Mouse (Mus musculus) forebrain, embryonic 14.5 days (tissue): ENCODE measurements at regions not wholly inside any gene's neighbourhood (a gene's known extent, or its start where the extent isn't known, plus 50 kb on each side); places are given as distances from the start of the nearest gene placed in this dataset.

Source experiments
- ATAC-seq: fragments of 200-750 bp; cut with Nextera tagmentation; 2 replicates; pipeline ENCODE4 v1.8.0; 2017; ENCODE audit warnings: mild to moderate bottlenecking, moderate library complexity
- DNase-seq: peaks from one replicate; pipeline ENCODE4 v3.0.0-alpha.2; 2015; ENCODE audit warnings: low spot score
- H3K27ac ChIP-seq: fragments of 300-500 bp; sonication (generic); 2 replicates; pipeline ENCODE4 v1.5.1; 2014; ENCODE audit warnings: low read depth, mild to moderate bottlenecking, control low read depth, low read length, moderate library complexity
- H3K27me3 ChIP-seq: fragments of 300-500 bp; sonication (generic); replicated peaks from 2 replicates; pipeline ENCODE4 v1.6.1; 2014; ENCODE audit warnings: low read length, control low read depth, mixed read lengths; ENCODE audit not compliant: control insufficient read depth, insufficient read depth
- H3K36me3 ChIP-seq: fragments of 300-500 bp; sonication (generic); 2 replicates; pipeline ENCODE4 v1.6.1; 2014; ENCODE audit warnings: low read length, control low read depth; ENCODE audit not compliant: control insufficient read depth, insufficient read depth
- H3K4me1 ChIP-seq: fragments of 300-500 bp; sonication (generic); 2 replicates; pipeline ENCODE4 v1.6.1; 2014; ENCODE audit warnings: antibody characterized with exemption, low read length, control low read depth; ENCODE audit not compliant: control insufficient read depth, insufficient read depth
- H3K4me2 ChIP-seq: fragments of 300-500 bp; sonication (generic); 2 replicates; pipeline ENCODE4 v1.6.1; 2014; ENCODE audit warnings: mild to moderate bottlenecking, control low read depth, low read length
- H3K4me3 ChIP-seq: fragments of 300-500 bp; sonication (generic); 2 replicates; pipeline ENCODE4 v1.5.1; 2014; ENCODE audit warnings: low read depth, low read length, control low read depth
- H3K9ac ChIP-seq: fragments of 300-500 bp; sonication (generic); 2 replicates; pipeline ENCODE4 v1.6.1; 2014; ENCODE audit warnings: mild to moderate bottlenecking, low read length, control low read depth, moderate library complexity
- H3K9me3 ChIP-seq: fragments of 300-500 bp; sonication (generic); replicated peaks from 2 replicates; pipeline ENCODE4 v1.6.1; 2016; ENCODE audit warnings: low read length, control low read depth, mixed read lengths; ENCODE audit not compliant: control insufficient read depth
- WGBS: fragments of 180-500 bp; shearing (Covaris S2); extraction: QIAGEN DNeasy Blood & Tissue Kit; methylation state at CpG from one replicate; pipeline ENCODE4 v1.1.7; 2014; 5-methylcytosine and 5-hydroxymethylcytosine counted together

DNA sequence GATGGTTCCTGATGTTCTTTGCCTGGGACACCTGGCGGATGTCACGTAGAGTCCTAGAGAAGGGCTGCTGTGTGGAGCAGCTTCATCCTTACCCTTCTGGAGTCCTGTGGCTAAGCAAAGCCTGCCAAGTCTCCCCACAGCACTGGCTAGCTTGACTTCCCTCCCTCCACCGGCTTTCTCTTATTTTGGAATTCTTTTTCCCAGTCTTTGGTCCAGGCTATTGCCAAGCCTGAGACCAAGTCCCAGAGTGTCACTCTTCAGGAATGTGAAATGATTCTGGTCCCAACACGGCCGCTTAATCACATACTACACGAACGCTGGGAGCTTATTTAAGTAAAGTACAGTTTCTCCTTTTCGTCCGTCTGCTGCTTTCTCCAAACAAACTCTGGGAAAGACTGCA is 146.4 kb downstream of the Fndc1 start:
- no peaks in the 10 kb centered on the region for H3K27me3 ChIP-seq
- H3K9ac ChIP-seq = no peak overlapping the region
- H3K9me3 ChIP-seq = no peaks in the 10 kb centered on the region
- no peak overlapping the region for H3K27ac ChIP-seq
- no peak overlapping the region for H3K4me2 ChIP-seq
- 97% methylated on average over 9 of the region's 9 CpGs for WGBS
- H3K4me3 ChIP-seq = no peak overlapping the region
- H3K36me3 ChIP-seq = no peaks in the 10 kb centered on the region
- ATAC-seq (no peak), DNase-seq (no peak)
- no peaks in the 10 kb centered on the region for H3K4me1 ChIP-seq

- no peak for ATAC-seq
- H3K9me3 ChIP-seq = no peaks in the 10 kb centered on the region
Measured at GRCm38 (mm10) chr17:7679786-7680185, 147.3 kb downstream of the Fndc1 start.

GRCm38 (mm10) chr17:7678898-7679297 is 148.2 kb downstream of the Fndc1 start:
- DNase-seq (no peak), ATAC-seq (no peak)
- H3K27ac ChIP-seq = no peak overlapping the region
- H3K4me3 ChIP-seq = no peak overlapping the region
- no peaks in the 10 kb centered on the region for H3K27me3 ChIP-seq
- 81% methylated on average over 9 of the region's 9 CpGs for WGBS
- no peaks in the 10 kb centered on the region for H3K4me1 ChIP-seq
- no peak overlapping the region for H3K9ac ChIP-seq
- no peaks in the 10 kb centered on the region for H3K9me3 ChIP-seq
- no peaks in the 10 kb centered on the region for H3K36me3 ChIP-seq
- H3K4me2 ChIP-seq = no peak overlapping the region

More at GRCm38 (mm10) chr17:7679786-7680185, 147.3 kb downstream of the Fndc1 start:
- Histone ChIP-seq H3K9ac (no peak overlapping the region), H3K27me3 (no peaks in the 10 kb centered on the region), H3K4me1 (no peaks in the 10 kb centered on the region), H3K36me3 (no peaks in the 10 kb centered on the region), H3K4me2 (no peak overlapping the region), H3K27ac (no peak overlapping the region), H3K4me3 (no peak overlapping the region)
- no peak for DNase-seq

GRCm38 (mm10) chr17:7677796-7678195 is 149.3 kb downstream of the Fndc1 start:
- DNase-seq = no peak
- H3K27me3 ChIP-seq = no peaks in the 10 kb centered on the region
- no peak overlapping the region for H3K27ac ChIP-seq
- H3K4me1 ChIP-seq = no peaks in the 10 kb centered on the region
- H3K4me2 ChIP-seq = no peak overlapping the region
- H3K36me3 ChIP-seq = no peaks in the 10 kb centered on the region
- no peaks in the 10 kb centered on the region for H3K9me3 ChIP-seq
- WGBS = 95% methylated on average over 7 of the region's 7 CpGs
- ATAC-seq = no peak
- H3K4me3 ChIP-seq = no peak overlapping the region
- no peak overlapping the region for H3K9ac ChIP-seq

GRCm38 (mm10) chr17:7677301-7677700 is 149.8 kb downstream of the Fndc1 start:
- 80% methylated on average over 8 of the region's 8 CpGs for WGBS
- Histone ChIP-seq H3K9me3 (no peaks in the 10 kb centered on the region), H3K4me3 (no peak overlapping the region), H3K9ac (no peak overlapping the region), H3K36me3 (no peaks in the 10 kb centered on the region), H3K4me1 (no peaks in the 10 kb centered on the region), H3K4me2 (no peak overlapping the region), H3K27ac (no peak overlapping the region), H3K27me3 (no peaks in the 10 kb centered on the region)
- DNase-seq (no peak), ATAC-seq (no peak)

DNA sequence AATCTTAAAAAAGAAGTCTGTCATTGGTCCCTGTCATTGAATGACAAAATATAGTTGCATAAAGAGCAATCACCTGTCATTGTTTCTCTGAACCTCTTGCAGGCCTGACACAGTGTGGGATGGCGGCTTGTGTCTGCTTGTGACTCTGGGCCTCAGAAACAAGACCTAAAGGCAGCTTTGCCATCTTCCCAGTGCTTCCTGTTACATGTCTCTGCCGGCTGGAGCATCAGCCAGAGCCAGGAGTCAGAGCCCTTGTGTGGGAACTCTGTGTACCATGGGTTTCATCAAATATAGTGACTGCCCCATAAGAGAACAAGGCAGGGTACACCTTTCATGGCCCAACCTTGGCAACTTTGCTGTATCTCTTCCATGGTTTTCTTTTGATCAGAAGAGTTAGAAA is 150.3 kb downstream of the Fndc1 start:
- H3K4me2 ChIP-seq = no peak overlapping the region
- no peaks in the 10 kb centered on the region for H3K36me3 ChIP-seq
- H3K9ac ChIP-seq = no peak overlapping the region
- no peaks in the 10 kb centered on the region for H3K27me3 ChIP-seq
- no peaks in the 10 kb centered on the region for H3K4me1 ChIP-seq
- DNase-seq (no peak), ATAC-seq (no peak)
- no peak overlapping the region for H3K4me3 ChIP-seq
- H3K27ac ChIP-seq = no peak overlapping the region
- WGBS = 91% methylated on average over 2 of the region's 2 CpGs
- H3K9me3 ChIP-seq = no peaks in the 10 kb centered on the region

DNA sequence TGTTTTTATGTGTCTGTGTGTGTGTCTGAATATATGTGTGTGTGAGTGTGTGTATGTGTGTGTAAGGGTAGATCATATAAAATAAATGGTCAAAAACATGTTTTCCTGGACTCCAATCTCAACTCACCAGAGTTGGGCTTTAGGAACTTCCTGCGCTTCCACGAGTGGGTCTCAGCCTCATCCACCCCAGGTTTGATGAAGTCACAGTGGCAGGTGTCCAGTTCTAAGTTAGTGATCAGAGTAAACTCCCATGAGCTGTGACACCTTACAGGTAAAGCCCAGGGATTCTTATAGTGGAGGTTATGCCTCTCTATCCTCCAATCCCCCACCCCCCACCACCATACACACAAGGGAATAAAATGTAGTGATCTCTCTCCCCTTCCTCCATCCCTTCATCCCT is 152.6 kb downstream of the Fndc1 start:
- Histone ChIP-seq H3K27ac (no peak overlapping the region), H3K9me3 (no peaks in the 10 kb centered on the region), H3K4me1 (no peaks in the 10 kb centered on the region), H3K4me3 (no peak overlapping the region), H3K27me3 (no peaks in the 10 kb centered on the region), H3K9ac (no peak overlapping the region), H3K4me2 (no peak overlapping the region), H3K36me3 (no peaks in the 10 kb centered on the region)
- no peak for ATAC-seq
- WGBS = 87% methylated on average over 2 of the region's 2 CpGs
- no peak for DNase-seq

DNA sequence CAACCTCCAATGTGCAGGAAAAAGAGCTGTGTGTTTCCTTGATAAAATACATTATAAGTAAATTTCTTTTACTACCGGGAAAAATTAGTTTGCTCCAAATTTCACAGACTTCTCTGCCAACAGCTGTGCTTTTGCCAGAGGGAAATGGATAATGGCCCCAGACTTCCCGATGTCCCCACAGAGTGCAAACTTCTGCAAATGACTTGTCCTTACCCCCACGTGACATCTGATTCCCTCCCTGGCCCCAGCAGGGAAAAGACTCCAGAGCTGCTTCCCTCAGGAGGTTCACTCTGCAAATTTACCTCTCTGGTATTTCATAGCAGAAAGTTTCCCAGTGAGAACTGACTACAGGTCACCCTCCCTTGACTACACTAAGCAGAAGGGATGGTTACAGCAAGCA is 159.3 kb downstream of the Fndc1 start:
- Histone ChIP-seq H3K4me1 (no peaks in the 10 kb centered on the region), H3K9ac (no peak overlapping the region), H3K27me3 (no peaks in the 10 kb centered on the region), H3K36me3 (no peaks in the 10 kb centered on the region), H3K4me2 (no peak overlapping the region), H3K4me3 (no peak overlapping the region), H3K27ac (no peak overlapping the region), H3K9me3 (no peaks in the 10 kb centered on the region)
- DNase-seq = no peak
- ATAC-seq = no peak
- whole genome bisulfite sequencing = 82% methylated on average over 3 of the region's 3 CpGs

GRCm38 (mm10) chr17:7666781-7667398 is 160.2 kb downstream of the Fndc1 start:
- H3K36me3 ChIP-seq = no peaks in the 10 kb centered on the region
- ATAC-seq = no peak
- H3K9me3 ChIP-seq = no peaks in the 10 kb centered on the region
- no peak overlapping the region for H3K4me3 ChIP-seq
- no peak overlapping the region for H3K27ac ChIP-seq
- no peak overlapping the region for H3K9ac ChIP-seq
- 68% methylated on average over 6 of the region's 6 CpGs for WGBS
- no peak overlapping the region for H3K4me2 ChIP-seq
- DNase-seq = no peak
- no peaks in the 10 kb centered on the region for H3K27me3 ChIP-seq
- no peaks in the 10 kb centered on the region for H3K4me1 ChIP-seq
